Mouse (Mus musculus): ENCODE data around the gene Sipa1. TPM values are rescaled to one million over a fixed set of nuclear protein-coding genes. Genes with fewer than 3 reads are reported as not detected.

Sipa1 gene
- polyA plus RNA-seq (2015; fragmentation: Nextera tagmentation; extraction: Ambion mirVana): 17.5 and 17.7 TPM in 2 replicates

- H3K4me2 ChIP-seq (ENCODE audit: low read length): peak within 1 kb of the TSS; percentile 43
- WGBS: 3% methylated on average over 32 of the region's 32 CpGs
- peaks cover 21% of the 10 kb centered on the region for H3K36me3 ChIP-seq (ENCODE audit: control insufficient read depth, insufficient read depth, low read length)
- peak within 1 kb of the TSS; percentile 32 for H3K4me3 ChIP-seq (ENCODE audit: low read depth, low read length)
- H3K27me3 ChIP-seq (ENCODE audit: control insufficient read depth, insufficient read depth, low read depth, low read length): no peaks in the 10 kb centered on the region
- H3K9ac ChIP-seq (ENCODE audit: low read depth, low read length): peak within 1 kb of the TSS; percentile 37
- peak; percentile 81 for ATAC-seq
- H3K27ac ChIP-seq (ENCODE audit: low read length): peak within 1 kb of the TSS; percentile 61
- no peaks in the 10 kb centered on the region for H3K9me3 ChIP-seq (replicated peaks; ENCODE audit: control insufficient read depth, low read length, poor library complexity, severe bottlenecking)
- no peaks in the 10 kb centered on the region; the same call in none of the 2 replicates for H3K4me1 ChIP-seq (ENCODE audit: control insufficient read depth, insufficient read depth, low read length)
These were observed at the start of gene Sipa1 for GRCm38 (mm10) chr19:5662981-5663913. TSS of gene Sipa1 (minus strand) at chr19:5663707.

GRCm38 (mm10) chr19:5713255-5713654, 49.7 kb upstream of the Sipa1 start:
- Histone ChIP-seq H3K36me3 (ENCODE audit: control insufficient read depth, insufficient read depth, low read length) (peaks cover 13% of the 10 kb centered on the region), H3K9me3 (replicated peaks; ENCODE audit: control insufficient read depth, low read length, poor library complexity, severe bottlenecking) (no peaks in the 10 kb centered on the region), H3K4me2 (ENCODE audit: low read length) (peak overlapping the region; percentile 35), H3K4me3 (ENCODE audit: low read depth, low read length) (no peak overlapping the region), H3K4me1 (ENCODE audit: control insufficient read depth, insufficient read depth, low read length) (peaks cover 23% of the 10 kb centered on the region), H3K9ac (ENCODE audit: low read depth, low read length) (no peak overlapping the region), H3K27me3 (ENCODE audit: control insufficient read depth, insufficient read depth, low read depth, low read length) (no peaks in the 10 kb centered on the region), H3K27ac (ENCODE audit: low read length) (no peak overlapping the region)
- no peak for ATAC-seq
- 83% methylated on average over 5 of the region's 5 CpGs for WGBS

DNA sequence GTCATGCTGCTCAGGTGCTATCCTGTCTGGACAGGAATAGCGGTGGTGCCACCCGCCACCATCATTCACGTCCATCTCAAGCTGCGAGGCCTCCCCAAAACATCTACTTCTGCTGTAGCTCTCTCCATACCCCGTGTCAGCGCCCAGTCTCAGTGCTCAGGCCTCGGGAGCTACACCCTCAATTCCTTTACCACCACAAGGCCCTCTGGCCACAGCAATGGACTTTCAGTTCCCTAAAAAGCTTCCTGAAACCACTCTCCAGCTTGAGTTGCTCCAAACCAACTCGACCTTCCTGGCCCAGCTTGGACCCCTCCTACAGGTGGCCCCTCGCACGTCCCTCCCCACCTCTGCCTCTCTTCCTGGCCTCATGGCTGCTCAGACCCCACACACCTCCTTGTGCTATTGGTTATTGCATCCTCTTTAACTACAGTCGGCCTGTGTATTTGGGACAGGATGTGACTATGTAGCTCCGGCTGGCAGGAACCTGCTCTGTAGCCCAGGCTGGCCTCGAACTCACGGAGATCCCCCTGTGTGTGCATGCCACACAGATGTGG, 48.5 kb upstream of the Sipa1 start:
- no peaks in the 10 kb centered on the region for H3K27me3 ChIP-seq (ENCODE audit: control insufficient read depth, insufficient read depth, low read depth, low read length)
- H3K4me1 ChIP-seq (ENCODE audit: control insufficient read depth, insufficient read depth, low read length): peaks cover 19% of the 10 kb centered on the region
- no peak overlapping the region for H3K27ac ChIP-seq (ENCODE audit: low read length)
- ATAC-seq: no peak
- 93% methylated on average over 14 of the region's 14 CpGs for WGBS
- H3K9me3 ChIP-seq (replicated peaks; ENCODE audit: control insufficient read depth, low read length, poor library complexity, severe bottlenecking): no peaks in the 10 kb centered on the region
- peaks cover 13% of the 10 kb centered on the region for H3K36me3 ChIP-seq (ENCODE audit: control insufficient read depth, insufficient read depth, low read length)
- no peak overlapping the region for H3K4me3 ChIP-seq (ENCODE audit: low read depth, low read length)
- no peak overlapping the region for H3K9ac ChIP-seq (ENCODE audit: low read depth, low read length)
- H3K4me2 ChIP-seq (ENCODE audit: low read length): no peak overlapping the region

DNA sequence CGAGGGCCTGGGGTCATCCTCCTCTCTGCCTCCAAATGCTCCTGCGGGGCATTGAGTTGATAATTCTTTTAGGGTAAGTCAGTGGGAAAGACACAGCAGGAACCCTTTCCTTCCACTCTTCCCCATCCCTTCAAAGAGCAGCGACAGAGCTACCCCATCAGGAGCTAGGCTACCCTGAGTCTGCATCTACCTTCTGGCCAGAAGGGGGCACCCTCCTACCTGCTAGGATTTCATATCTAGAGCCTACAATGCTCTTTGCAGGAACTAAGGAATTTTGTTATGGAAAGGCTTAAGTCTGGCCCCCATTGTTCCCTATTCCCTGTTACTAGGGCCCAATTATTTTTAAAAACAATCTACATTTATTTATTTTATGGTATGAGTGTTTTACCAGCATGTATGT, 47.7 kb upstream of the Sipa1 start:
- H3K36me3 ChIP-seq (ENCODE audit: control insufficient read depth, insufficient read depth, low read length): peaks cover 15% of the 10 kb centered on the region
- H3K27ac ChIP-seq (ENCODE audit: low read length): no peak overlapping the region
- WGBS: 4% methylated on average over 3 of the region's 3 CpGs
- ATAC-seq: no peak
- H3K9me3 ChIP-seq (replicated peaks; ENCODE audit: control insufficient read depth, low read length, poor library complexity, severe bottlenecking): no peaks in the 10 kb centered on the region
- H3K4me3 ChIP-seq (ENCODE audit: low read depth, low read length): no peak overlapping the region
- no peak overlapping the region for H3K4me2 ChIP-seq (ENCODE audit: low read length)
- H3K4me1 ChIP-seq (ENCODE audit: control insufficient read depth, insufficient read depth, low read length): peaks cover 12% of the 10 kb centered on the region; the same call in 1 of the 2 replicates
- no peak overlapping the region for H3K9ac ChIP-seq (ENCODE audit: low read depth, low read length)
- H3K27me3 ChIP-seq (ENCODE audit: control insufficient read depth, insufficient read depth, low read depth, low read length): no peaks in the 10 kb centered on the region

DNA sequence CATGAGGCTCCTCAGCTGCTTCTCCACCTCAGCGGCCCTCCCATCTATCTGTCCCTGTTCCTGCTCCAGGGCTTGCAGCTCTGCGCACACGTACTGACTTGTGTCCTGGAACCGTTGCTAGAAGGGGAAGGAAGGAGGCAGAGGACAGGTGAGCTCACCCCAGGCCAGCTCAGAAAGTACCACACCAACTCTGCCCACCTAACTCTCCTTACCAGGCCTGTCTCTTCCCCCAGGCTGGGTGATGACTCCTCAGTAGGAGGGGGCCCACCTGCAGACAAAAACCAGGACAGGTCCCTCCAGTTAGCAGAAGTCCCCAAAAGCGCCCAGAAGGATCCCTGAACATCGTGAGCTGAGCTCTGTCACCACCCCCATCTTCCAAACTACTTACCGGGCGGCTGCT, 47.1 kb upstream of the Sipa1 start:
- 78% methylated on average over 8 of the region's 8 CpGs for WGBS
- Histone ChIP-seq H3K4me1 (ENCODE audit: control insufficient read depth, insufficient read depth, low read length) (peaks cover 10% of the 10 kb centered on the region; the same call in 1 of the 2 replicates), H3K36me3 (ENCODE audit: control insufficient read depth, insufficient read depth, low read length) (peaks cover 15% of the 10 kb centered on the region), H3K4me3 (ENCODE audit: low read depth, low read length) (no peak overlapping the region), H3K9me3 (replicated peaks; ENCODE audit: control insufficient read depth, low read length, poor library complexity, severe bottlenecking) (no peaks in the 10 kb centered on the region), H3K27me3 (ENCODE audit: control insufficient read depth, insufficient read depth, low read depth, low read length) (no peaks in the 10 kb centered on the region), H3K4me2 (ENCODE audit: low read length) (no peak overlapping the region), H3K9ac (ENCODE audit: low read depth, low read length) (no peak overlapping the region), H3K27ac (ENCODE audit: low read length) (no peak overlapping the region)
- ATAC-seq: no peak

- H3K9ac ChIP-seq (ENCODE audit: low read depth, low read length): no peak overlapping the region
- H3K4me3 ChIP-seq (ENCODE audit: low read depth, low read length): no peak overlapping the region
- peaks cover 15% of the 10 kb centered on the region for H3K36me3 ChIP-seq (ENCODE audit: control insufficient read depth, insufficient read depth, low read length)
- ATAC-seq: no peak
- WGBS: 98% methylated on average over 6 of the region's 6 CpGs
- peaks cover 7% of the 10 kb centered on the region; the same call in 1 of the 2 replicates for H3K4me1 ChIP-seq (ENCODE audit: control insufficient read depth, insufficient read depth, low read length)
- no peak overlapping the region for H3K4me2 ChIP-seq (ENCODE audit: low read length)
- H3K27ac ChIP-seq (ENCODE audit: low read length): no peak overlapping the region
- no peaks in the 10 kb centered on the region for H3K9me3 ChIP-seq (replicated peaks; ENCODE audit: control insufficient read depth, low read length, poor library complexity, severe bottlenecking)
- no peaks in the 10 kb centered on the region for H3K27me3 ChIP-seq (ENCODE audit: control insufficient read depth, insufficient read depth, low read depth, low read length)
These were observed 46.6 kb upstream of the Sipa1 start for GRCm38 (mm10) chr19:5710068-5710467.

DNA sequence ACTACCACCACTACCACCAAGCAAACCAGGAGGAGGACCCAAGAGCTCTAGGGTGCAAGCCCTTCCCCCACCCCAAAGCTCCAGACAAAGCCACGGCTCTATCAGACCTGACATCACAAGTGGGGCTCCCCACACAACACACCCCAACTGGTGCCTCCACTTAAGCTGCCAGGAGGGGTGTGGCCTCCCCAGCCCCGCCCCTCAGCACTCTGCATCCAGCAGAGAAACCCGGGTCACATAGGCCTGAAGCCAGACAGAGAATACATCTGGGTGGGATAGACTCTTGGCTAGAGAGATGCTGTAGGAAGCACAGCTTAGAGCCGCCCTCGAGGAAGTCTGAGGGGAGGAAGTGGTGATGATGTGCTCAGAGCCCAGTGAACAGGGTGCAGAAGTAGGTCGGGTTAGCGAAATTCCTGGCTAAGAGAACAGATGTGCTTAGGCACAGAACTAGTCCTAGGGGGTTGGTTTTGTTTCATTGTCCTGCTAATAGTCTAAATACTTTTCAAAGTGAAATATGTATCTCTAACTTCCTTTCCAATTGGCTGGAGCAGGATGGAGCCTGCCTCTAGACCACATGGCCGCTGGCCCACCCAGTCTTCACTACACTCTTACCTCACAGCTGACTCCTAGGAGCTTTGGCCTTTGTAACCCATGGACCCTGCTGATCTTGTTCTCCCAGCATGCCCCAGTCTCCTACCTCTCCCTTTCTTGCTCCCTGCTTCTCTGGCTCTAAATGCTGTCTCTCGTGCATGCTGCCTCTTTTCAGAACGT, 41.5 kb upstream of the Sipa1 start:
- Histone ChIP-seq H3K9me3 (replicated peaks; ENCODE audit: control insufficient read depth, low read length, poor library complexity, severe bottlenecking) (no peaks in the 10 kb centered on the region), H3K36me3 (ENCODE audit: control insufficient read depth, insufficient read depth, low read length) (peaks cover 24% of the 10 kb centered on the region), H3K4me1 (ENCODE audit: control insufficient read depth, insufficient read depth, low read length) (no peaks in the 10 kb centered on the region), H3K4me3 (ENCODE audit: low read depth, low read length) (no peak overlapping the region), H3K9ac (ENCODE audit: low read depth, low read length) (no peak overlapping the region), H3K27me3 (ENCODE audit: control insufficient read depth, insufficient read depth, low read depth, low read length) (no peaks in the 10 kb centered on the region), H3K27ac (ENCODE audit: low read length) (no peak overlapping the region), H3K4me2 (ENCODE audit: low read length) (no peak overlapping the region)
- no peak for ATAC-seq
- 41% methylated on average over 10 of the region's 10 CpGs for WGBS

DNA sequence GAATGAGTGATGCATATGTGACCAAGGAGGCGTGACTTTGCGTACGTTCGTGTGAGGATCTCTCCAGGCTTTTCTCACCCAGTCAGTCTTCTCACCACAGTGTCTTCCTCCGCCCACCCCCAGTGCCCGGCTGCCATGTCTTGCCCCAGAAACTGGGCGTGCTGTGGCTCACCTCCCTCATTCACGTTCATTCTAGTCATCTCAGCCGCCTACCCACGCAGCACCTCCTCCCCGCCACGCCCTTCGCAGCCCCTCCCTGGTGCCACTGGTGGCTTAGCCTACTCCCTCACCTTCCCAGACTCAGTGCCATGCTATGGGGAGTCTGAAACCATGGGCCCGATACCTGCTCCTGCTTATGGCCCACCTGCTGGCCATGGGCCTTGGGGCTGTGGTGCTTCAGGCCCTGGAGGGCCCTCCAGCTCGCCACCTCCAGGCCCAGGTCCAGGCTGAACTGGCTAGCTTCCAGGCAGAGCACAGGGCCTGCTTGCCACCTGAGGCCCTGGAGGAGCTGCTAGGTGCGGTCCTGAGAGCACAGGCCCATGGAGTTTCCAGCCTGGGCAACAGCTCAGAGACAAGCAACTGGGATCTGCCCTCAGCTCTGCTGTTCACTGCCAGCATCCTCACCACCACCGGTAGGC, 40.8 kb upstream of the Sipa1 start, which contains the start of gene Kcnk7:
Gene Kcnk7 (plus strand): TSS at position 205 of the 638 bp plus-strand sequence.
- Histone ChIP-seq H3K27me3 (ENCODE audit: control insufficient read depth, insufficient read depth, low read depth, low read length) (no peaks in the 10 kb centered on the region), H3K4me1 (ENCODE audit: control insufficient read depth, insufficient read depth, low read length) (no peaks in the 10 kb centered on the region), H3K9ac (ENCODE audit: low read depth, low read length) (no peak within 1 kb of the TSS), H3K27ac (ENCODE audit: low read length) (no peak within 1 kb of the TSS), H3K4me2 (ENCODE audit: low read length) (no peak within 1 kb of the TSS), H3K9me3 (replicated peaks; ENCODE audit: control insufficient read depth, low read length, poor library complexity, severe bottlenecking) (no peaks in the 10 kb centered on the region), H3K36me3 (ENCODE audit: control insufficient read depth, insufficient read depth, low read length) (peaks cover 23% of the 10 kb centered on the region), H3K4me3 (ENCODE audit: low read depth, low read length) (no peak within 1 kb of the TSS)
- 81% methylated on average over 17 of the region's 17 CpGs for WGBS
- no peak for ATAC-seq
